Mouse (Mus musculus): ENCODE results near the gene Krtap1-5. TPM values are rescaled to one million over a fixed set of nuclear protein-coding genes. Genes with fewer than 3 reads are reported as not detected.
"Not testable (repeated sequence)": the region's sequence is repeated elsewhere in the genome, so short reads cannot be mapped to it uniquely, and the experiment has no call there.

Krtap1-5 gene
- polyA plus RNA-seq (2014; fragmentation: Nextera tagmentation; extraction: Ambion mirVana): not detected in 2 replicates

GRCm38 (mm10) chr11:99580636-99581035 lies at the start of gene Krtap1-5:
Gene Krtap1-5, minus strand, starts transcription at chr11:99581016.
- no peak within 1 kb of the TSS for H3K9ac ChIP-seq (replicated peaks; ENCODE audit: low read depth, low read length)
- H3K9me3 ChIP-seq (ENCODE audit: control insufficient read depth, low read length): no peaks in the 10 kb centered on the region
- no peak within 1 kb of the TSS for H3K27ac ChIP-seq (ENCODE audit: low read depth, low read length)
- 86% methylated on average over 6 of the region's 6 CpGs for WGBS
- no peaks in the 10 kb centered on the region for H3K36me3 ChIP-seq (ENCODE audit: control insufficient read depth, insufficient read depth, low read length)
- no peak within 1 kb of the TSS for H3K4me3 ChIP-seq (ENCODE audit: low read depth, low read length)
- ATAC-seq (ENCODE audit: low read depth): no peak
- no peak within 1 kb of the TSS for H3K4me2 ChIP-seq (ENCODE audit: low read depth, low read length)
- H3K27me3 ChIP-seq (ENCODE audit: control insufficient read depth, insufficient read depth, low read length): no peaks in the 10 kb centered on the region
- H3K4me1 ChIP-seq (ENCODE audit: control insufficient read depth, insufficient read depth, low read length): no peaks in the 10 kb centered on the region

- Histone ChIP-seq H3K27me3 (ENCODE audit: control insufficient read depth, insufficient read depth, low read length) (no peaks in the 10 kb centered on the region), H3K4me1 (ENCODE audit: control insufficient read depth, insufficient read depth, low read length) (no peaks in the 10 kb centered on the region), H3K9ac (replicated peaks; ENCODE audit: low read depth, low read length) (no peak within 1 kb of the TSS), H3K27ac (ENCODE audit: low read depth, low read length) (no peak within 1 kb of the TSS), H3K9me3 (ENCODE audit: control insufficient read depth, low read length) (no peaks in the 10 kb centered on the region), H3K36me3 (ENCODE audit: control insufficient read depth, insufficient read depth, low read length) (no peaks in the 10 kb centered on the region), H3K4me2 (ENCODE audit: low read depth, low read length) (no peak within 1 kb of the TSS), H3K4me3 (ENCODE audit: low read depth, low read length) (no peak within 1 kb of the TSS)
- 87% methylated on average over 4 of the region's 4 CpGs for WGBS
- no peak for ATAC-seq (ENCODE audit: low read depth)
Measured at GRCm38 (mm10) chr11:99628138-99628537, 47.3 kb upstream of the Krtap1-5 start, which contains the start of gene Krtap4-1. Gene Krtap4-1, minus strand, starts transcription at chr11:99628238.

GRCm38 (mm10) chr11:99620335-99620734 lies 39.5 kb upstream of the Krtap1-5 start, which contains the start of gene Gm11562:
Gene Gm11562, minus strand, starts transcription at chr11:99620435.
- Histone ChIP-seq H3K9ac (replicated peaks; ENCODE audit: low read depth, low read length) (no peak within 1 kb of the TSS), H3K27me3 (ENCODE audit: control insufficient read depth, insufficient read depth, low read length) (no peaks in the 10 kb centered on the region), H3K4me3 (ENCODE audit: low read depth, low read length) (no peak within 1 kb of the TSS), H3K36me3 (ENCODE audit: control insufficient read depth, insufficient read depth, low read length) (no peaks in the 10 kb centered on the region), H3K27ac (ENCODE audit: low read depth, low read length) (no peak within 1 kb of the TSS), H3K4me1 (ENCODE audit: control insufficient read depth, insufficient read depth, low read length) (no peaks in the 10 kb centered on the region), H3K9me3 (ENCODE audit: control insufficient read depth, low read length) (no peaks in the 10 kb centered on the region), H3K4me2 (ENCODE audit: low read depth, low read length) (no peak within 1 kb of the TSS)
- 96% methylated on average over 2 of the region's 2 CpGs for WGBS
- ATAC-seq (ENCODE audit: low read depth): no peak

DNA sequence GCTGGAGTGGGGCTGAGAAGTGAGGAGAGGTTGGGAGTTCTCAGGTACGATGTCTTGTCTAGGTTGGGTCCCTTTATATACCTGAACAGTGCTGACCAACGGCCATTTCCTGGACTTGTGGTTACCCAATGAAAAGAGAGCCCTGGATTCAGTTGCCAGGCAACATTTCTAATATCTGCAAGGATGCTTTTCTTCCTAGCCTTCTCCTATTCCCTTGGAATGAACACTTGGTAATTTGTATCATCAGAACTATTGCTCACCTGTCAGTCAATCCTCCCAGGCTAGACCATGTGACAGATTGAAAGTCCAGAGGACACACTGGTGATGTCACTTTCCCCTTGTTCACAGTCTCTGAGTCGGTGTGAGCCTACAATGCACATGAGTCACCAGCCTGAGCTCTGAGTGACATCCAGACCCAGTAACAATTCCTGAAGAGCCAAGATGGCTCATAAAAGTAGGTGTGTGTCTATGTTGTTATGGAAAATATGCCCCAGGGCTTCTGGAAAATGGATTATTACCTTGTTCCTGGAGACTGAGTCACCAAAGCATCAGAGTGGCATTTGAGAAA lies 34.1 kb upstream of the Krtap1-5 start, which contains the start of gene Krtap2-4:
Krtap2-4 (minus strand) TSS at position 51 of the 568 bp plus-strand sequence.
- H3K4me1 ChIP-seq (ENCODE audit: control insufficient read depth, insufficient read depth, low read length): no peaks in the 10 kb centered on the region
- H3K27me3 ChIP-seq (ENCODE audit: control insufficient read depth, insufficient read depth, low read length): no peaks in the 10 kb centered on the region
- ATAC-seq (ENCODE audit: low read depth): no peak
- WGBS: 89% methylated on average over 3 of the region's 3 CpGs
- no peak within 1 kb of the TSS for H3K9ac ChIP-seq (replicated peaks; ENCODE audit: low read depth, low read length)
- no peaks in the 10 kb centered on the region for H3K36me3 ChIP-seq (ENCODE audit: control insufficient read depth, insufficient read depth, low read length)
- no peak within 1 kb of the TSS for H3K27ac ChIP-seq (ENCODE audit: low read depth, low read length)
- no peak within 1 kb of the TSS for H3K4me3 ChIP-seq (ENCODE audit: low read depth, low read length)
- H3K9me3 ChIP-seq (ENCODE audit: control insufficient read depth, low read length): no peaks in the 10 kb centered on the region
- H3K4me2 ChIP-seq (ENCODE audit: low read depth, low read length): no peak within 1 kb of the TSS

DNA sequence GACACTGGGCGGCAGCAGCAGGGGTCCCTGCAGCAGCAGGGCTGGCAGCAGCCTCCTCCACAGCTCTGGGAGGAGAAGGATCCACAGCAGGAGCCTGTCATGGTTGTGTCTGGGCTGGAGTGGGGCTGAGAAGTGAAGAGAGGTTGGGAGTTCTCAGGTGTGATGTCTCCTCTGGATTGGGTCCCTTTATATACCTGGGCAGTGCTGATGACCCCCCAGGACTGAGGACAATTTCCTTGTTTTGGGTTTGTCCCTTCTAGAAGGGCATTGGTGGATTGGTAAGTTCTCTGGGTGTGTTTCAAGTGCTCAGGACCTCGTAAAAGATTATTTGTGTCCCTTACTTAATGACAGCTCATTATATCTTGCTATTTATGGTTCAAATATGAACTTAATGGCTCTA lies 29.3 kb upstream of the Krtap1-5 start, which contains the start of gene Gm11937:
Gm11937 (minus strand) TSS at position 101 of the 400 bp plus-strand sequence.
- H3K4me3 ChIP-seq (ENCODE audit: low read depth, low read length); H3K27me3 ChIP-seq (ENCODE audit: control insufficient read depth, insufficient read depth, low read length); H3K4me2 ChIP-seq (ENCODE audit: low read depth, low read length); H3K27ac ChIP-seq (ENCODE audit: low read depth, low read length); H3K9me3 ChIP-seq (ENCODE audit: control insufficient read depth, low read length); H3K9ac ChIP-seq (replicated peaks; ENCODE audit: low read depth, low read length); H3K36me3 ChIP-seq (ENCODE audit: control insufficient read depth, insufficient read depth, low read length); ATAC-seq (ENCODE audit: low read depth); H3K4me1 ChIP-seq (ENCODE audit: control insufficient read depth, insufficient read depth, low read length): not testable (repeated sequence)
- WGBS: 79% methylated on average over 1 of the region's 2 CpGs

- Histone ChIP-seq H3K27ac (ENCODE audit: low read depth, low read length) (no peak overlapping the region), H3K4me3 (ENCODE audit: low read depth, low read length) (no peak overlapping the region)
- 81% methylated on average over 1 of the region's 1 CpGs for WGBS
Measured at GRCm38 (mm10) chr11:99609126-99609525, 28.3 kb upstream of the Krtap1-5 start.

GRCm38 (mm10) chr11:99603208-99603607 lies 22.4 kb upstream of the Krtap1-5 start, which contains the start of gene Gm11938:
Gene Gm11938, minus strand, starts transcription at chr11:99603308.
- H3K9ac ChIP-seq (replicated peaks; ENCODE audit: low read depth, low read length); H3K9me3 ChIP-seq (ENCODE audit: control insufficient read depth, low read length): not testable (repeated sequence)

More at GRCm38 (mm10) chr11:99609126-99609525, 28.3 kb upstream of the Krtap1-5 start:
- no peaks in the 10 kb centered on the region for H3K27me3 ChIP-seq (ENCODE audit: control insufficient read depth, insufficient read depth, low read length)
- no peaks in the 10 kb centered on the region for H3K36me3 ChIP-seq (ENCODE audit: control insufficient read depth, insufficient read depth, low read length)
- no peak overlapping the region for H3K4me2 ChIP-seq (ENCODE audit: low read depth, low read length)
- H3K4me1 ChIP-seq (ENCODE audit: control insufficient read depth, insufficient read depth, low read length): no peaks in the 10 kb centered on the region
- no peak overlapping the region for H3K9ac ChIP-seq (replicated peaks; ENCODE audit: low read depth, low read length)
- H3K9me3 ChIP-seq (ENCODE audit: control insufficient read depth, low read length): no peaks in the 10 kb centered on the region
- ATAC-seq (ENCODE audit: low read depth): no peak

GRCm38 (mm10) chr11:99597742-99598141 lies 16.9 kb upstream of the Krtap1-5 start, which contains the start of gene Krtap9-3:
Gene Krtap9-3, minus strand, starts transcription at chr11:99598105.
- 89% methylated on average over 6 of the region's 6 CpGs for WGBS
- H3K9ac ChIP-seq (replicated peaks; ENCODE audit: low read depth, low read length); ATAC-seq (ENCODE audit: low read depth); H3K36me3 ChIP-seq (ENCODE audit: control insufficient read depth, insufficient read depth, low read length); H3K27me3 ChIP-seq (ENCODE audit: control insufficient read depth, insufficient read depth, low read length); H3K4me1 ChIP-seq (ENCODE audit: control insufficient read depth, insufficient read depth, low read length); H3K4me2 ChIP-seq (ENCODE audit: low read depth, low read length); H3K4me3 ChIP-seq (ENCODE audit: low read depth, low read length); H3K9me3 ChIP-seq (ENCODE audit: control insufficient read depth, low read length); H3K27ac ChIP-seq (ENCODE audit: low read depth, low read length): not testable (repeated sequence)

More at GRCm38 (mm10) chr11:99603208-99603607, 22.4 kb upstream of the Krtap1-5 start, which contains the start of gene Gm11938:
- ATAC-seq (ENCODE audit: low read depth); H3K4me3 ChIP-seq (ENCODE audit: low read depth, low read length); H3K27me3 ChIP-seq (ENCODE audit: control insufficient read depth, insufficient read depth, low read length); H3K4me1 ChIP-seq (ENCODE audit: control insufficient read depth, insufficient read depth, low read length); H3K27ac ChIP-seq (ENCODE audit: low read depth, low read length); H3K36me3 ChIP-seq (ENCODE audit: control insufficient read depth, insufficient read depth, low read length); H3K4me2 ChIP-seq (ENCODE audit: low read depth, low read length): not testable (repeated sequence)
- WGBS: 70% methylated on average over 1 of the region's 1 CpGs

- no peak within 1 kb of the TSS for H3K4me3 ChIP-seq (ENCODE audit: low read depth, low read length)
- no peaks in the 10 kb centered on the region for H3K4me1 ChIP-seq (ENCODE audit: control insufficient read depth, insufficient read depth, low read length)
- ATAC-seq (ENCODE audit: low read depth): no peak
- no peaks in the 10 kb centered on the region for H3K36me3 ChIP-seq (ENCODE audit: control insufficient read depth, insufficient read depth, low read length)
- H3K27ac ChIP-seq (ENCODE audit: low read depth, low read length): no peak within 1 kb of the TSS
- WGBS: 81% methylated on average over 6 of the region's 6 CpGs
- no peaks in the 10 kb centered on the region for H3K9me3 ChIP-seq (ENCODE audit: control insufficient read depth, low read length)
- no peak within 1 kb of the TSS for H3K9ac ChIP-seq (replicated peaks; ENCODE audit: low read depth, low read length)
- no peaks in the 10 kb centered on the region for H3K27me3 ChIP-seq (ENCODE audit: control insufficient read depth, insufficient read depth, low read length)
- H3K4me2 ChIP-seq (ENCODE audit: low read depth, low read length): no peak within 1 kb of the TSS
Measured at GRCm38 (mm10) chr11:99590981-99591380, 10.2 kb upstream of the Krtap1-5 start, which contains the start of gene Krtap1-3. Gene Krtap1-3, minus strand, starts transcription at chr11:99591339.

All from neural tube, embryonic 14.5 days (tissue).